Mouse (Mus musculus) limb, embryonic 11.5 days (tissue): ENCODE results near the gene Rabgap1l. TPM values are rescaled to one million over a fixed set of nuclear protein-coding genes. Genes with fewer than 3 reads are reported as not detected.

Source experiments
- ATAC-seq: fragments of 200-750 bp; cut with Nextera tagmentation; 2 replicates; pipeline ENCODE4 v1.8.0; 2017; ENCODE audit warnings: low read depth; ENCODE audit not compliant: insufficient number of reproducible peaks, low FRiP score, low TSS enrichment
- DNase-seq: peaks from one replicate; pipeline ENCODE4 v3.0.0-alpha.2; 2015; ENCODE audit warnings: low spot score
- H3K27ac ChIP-seq: fragments of 300-500 bp; sonication (generic); replicated peaks from 2 replicates; pipeline ENCODE4 v1.5.1; 2014; ENCODE audit warnings: low read depth, mild to moderate bottlenecking, low read length
- H3K27me3 ChIP-seq: fragments of 300-500 bp; sonication (generic); 2 replicates; pipeline ENCODE4 v1.6.1; 2014; ENCODE audit warnings: mild to moderate bottlenecking, low read length, mixed read lengths; ENCODE audit not compliant: control insufficient read depth, insufficient read depth
- H3K36me3 ChIP-seq: fragments of 300-500 bp; sonication (generic); 2 replicates; pipeline ENCODE4 v1.6.1; 2014; ENCODE audit warnings: mild to moderate bottlenecking, low read length, moderate library complexity, mixed read lengths; ENCODE audit not compliant: control insufficient read depth, insufficient read depth
- H3K4me1 ChIP-seq: fragments of 300-500 bp; sonication (generic); 2 replicates; pipeline ENCODE4 v1.6.1; 2014; ENCODE audit warnings: low read length, mixed read lengths; ENCODE audit not compliant: control insufficient read depth, insufficient read depth
- H3K4me2 ChIP-seq: fragments of 300-500 bp; sonication (generic); 2 replicates; pipeline ENCODE4 v1.6.1; 2014; ENCODE audit warnings: low read depth, mild to moderate bottlenecking, moderate library complexity; ENCODE audit not compliant: severe bottlenecking
- H3K4me3 ChIP-seq: fragments of 300-500 bp; sonication (generic); 2 replicates; pipeline ENCODE4 v1.5.1; 2014; ENCODE audit warnings: low read depth, low read length
- H3K9ac ChIP-seq: fragments of 300-500 bp; sonication (generic); 2 replicates; pipeline ENCODE4 v1.6.1; 2014; ENCODE audit warnings: mild to moderate bottlenecking, low read length
- H3K9me3 ChIP-seq: fragments of 300-500 bp; sonication (generic); 2 replicates; pipeline ENCODE4 v1.6.1; 2016; ENCODE audit warnings: low read length; ENCODE audit not compliant: control insufficient read depth
- WGBS: fragments of 180-500 bp; shearing (Covaris S2); extraction: QIAGEN DNeasy Blood & Tissue Kit; methylation state at CpG from one replicate; pipeline ENCODE4 v1.1.7; 2014; 5-methylcytosine and 5-hydroxymethylcytosine counted together
- polyA plus RNA-seq: library from polyadenylated mRNA; unstranded; fragments of >200 nt; fragmentation: Nextera tagmentation; extraction: Ambion mirVana; gene quantifications from 2 replicates; pipeline ENCODE4 v1.2.1, GENCODE M21; 2014

Rabgap1l gene
- polyA plus RNA-seq, 1 experiment from 2014 or later: 14.3 TPM

- H3K9ac ChIP-seq: no peak overlapping the region
- no peaks in the 10 kb centered on the region for H3K36me3 ChIP-seq
- ATAC-seq (no peak), DNase-seq (no peak)
- H3K4me2 ChIP-seq: peak overlapping the region; percentile 50
- no peaks in the 10 kb centered on the region for H3K27me3 ChIP-seq
- H3K27ac ChIP-seq: no peak overlapping the region
- H3K4me3 ChIP-seq: no peak overlapping the region; the same call in 1 of the 2 replicates
- 53% methylated on average over 4 of the region's 4 CpGs for WGBS
- H3K4me1 ChIP-seq: no peaks in the 10 kb centered on the region
- no peaks in the 10 kb centered on the region for H3K9me3 ChIP-seq
These were observed 440.7 kb downstream of the Rabgap1l start for GRCm38 (mm10) chr1:160352309-160352708.

DNA sequence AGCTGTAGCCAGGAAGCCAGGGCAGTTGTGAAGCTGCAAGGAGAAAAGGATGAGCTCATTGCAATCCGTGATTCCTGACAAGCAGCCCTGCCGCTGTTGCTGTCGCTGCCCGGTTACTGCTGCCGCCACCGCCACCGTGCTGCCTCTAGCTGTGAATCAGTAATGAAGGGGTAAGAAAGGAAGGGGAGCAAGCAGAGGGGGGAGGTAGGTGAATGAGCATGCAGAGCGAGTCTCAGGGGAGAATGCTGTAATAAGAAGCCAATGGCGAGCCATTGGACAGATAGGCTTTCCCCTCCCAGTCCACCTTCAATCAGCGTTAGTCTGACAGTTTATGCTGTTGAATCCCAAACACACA is 441.2 kb downstream of the Rabgap1l start:
- WGBS: 0% methylated on average over 10 of the region's 10 CpGs
- Histone ChIP-seq H3K4me3 (peak overlapping the region; percentile 24), H3K27me3 (no peaks in the 10 kb centered on the region), H3K36me3 (no peaks in the 10 kb centered on the region), H3K4me1 (no peaks in the 10 kb centered on the region), H3K9me3 (no peaks in the 10 kb centered on the region), H3K27ac (no peak overlapping the region), H3K4me2 (peak overlapping the region; percentile 50), H3K9ac (no peak overlapping the region)
- DNase-seq: peak; percentile 53
- ATAC-seq: peak; percentile 60; the same call in 1 of the 2 replicates

GRCm38 (mm10) chr1:160351146-160351879 is 441.7 kb downstream of the Rabgap1l start:
- Histone ChIP-seq H3K9me3 (no peaks in the 10 kb centered on the region), H3K9ac (no peak overlapping the region), H3K4me2 (peak overlapping the region; percentile 50), H3K27me3 (no peaks in the 10 kb centered on the region), H3K36me3 (no peaks in the 10 kb centered on the region), H3K4me3 (peak overlapping the region; percentile 24), H3K4me1 (no peaks in the 10 kb centered on the region), H3K27ac (no peak overlapping the region)
- WGBS: 26% methylated on average over 13 of the region's 13 CpGs
- DNase-seq (no peak), ATAC-seq (no peak)

GRCm38 (mm10) chr1:160340653-160341052 is 452.4 kb downstream of the Rabgap1l start:
- Histone ChIP-seq H3K9me3 (no peaks in the 10 kb centered on the region), H3K27me3 (no peaks in the 10 kb centered on the region), H3K4me1 (no peaks in the 10 kb centered on the region), H3K36me3 (no peaks in the 10 kb centered on the region), H3K9ac (no peak overlapping the region), H3K27ac (no peak overlapping the region), H3K4me3 (no peak overlapping the region), H3K4me2 (no peak overlapping the region)
- ATAC-seq: no peak
- DNase-seq: no peak
- WGBS: 81% methylated on average over 2 of the region's 2 CpGs

DNA sequence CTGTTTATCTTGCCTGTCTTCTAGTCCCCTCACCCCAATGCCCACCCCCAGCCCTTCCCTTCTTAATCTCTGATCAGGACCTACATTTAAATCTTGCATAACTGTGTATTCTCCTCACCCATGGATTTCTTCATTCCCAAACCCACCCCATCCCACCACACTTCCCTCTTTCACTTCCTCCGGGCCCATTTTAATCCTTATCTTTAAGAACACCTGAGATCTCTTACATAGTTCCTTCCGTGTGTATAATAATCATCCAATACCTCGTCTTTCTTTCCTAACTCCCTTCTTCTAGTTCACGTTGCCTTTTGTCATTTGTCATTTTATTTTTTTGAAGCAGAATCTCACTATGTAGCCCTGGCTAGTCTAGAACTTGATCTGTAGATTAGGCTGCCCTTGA is 453.6 kb downstream of the Rabgap1l start:
- no peak overlapping the region for H3K4me3 ChIP-seq
- no peak for ATAC-seq
- DNase-seq: no peak
- no peak overlapping the region for H3K27ac ChIP-seq
- no peaks in the 10 kb centered on the region for H3K9me3 ChIP-seq
- no peaks in the 10 kb centered on the region for H3K4me1 ChIP-seq
- no peaks in the 10 kb centered on the region for H3K36me3 ChIP-seq
- no peak overlapping the region for H3K4me2 ChIP-seq
- 93% methylated on average over 4 of the region's 4 CpGs for WGBS
- H3K9ac ChIP-seq: no peak overlapping the region
- no peaks in the 10 kb centered on the region for H3K27me3 ChIP-seq

GRCm38 (mm10) chr1:160334791-160335190 is 458.2 kb downstream of the Rabgap1l start:
- no peak overlapping the region for H3K9ac ChIP-seq
- H3K9me3 ChIP-seq: no peaks in the 10 kb centered on the region
- no peak for ATAC-seq
- no peak for DNase-seq
- no peaks in the 10 kb centered on the region for H3K27me3 ChIP-seq
- no peak overlapping the region for H3K4me2 ChIP-seq
- no peaks in the 10 kb centered on the region for H3K4me1 ChIP-seq
- H3K4me3 ChIP-seq: no peak overlapping the region
- no peak overlapping the region for H3K27ac ChIP-seq
- H3K36me3 ChIP-seq: no peaks in the 10 kb centered on the region
- 86% methylated on average over 4 of the region's 4 CpGs for WGBS

- Histone ChIP-seq H3K9ac (no peak overlapping the region), H3K36me3 (no peaks in the 10 kb centered on the region), H3K4me1 (no peaks in the 10 kb centered on the region), H3K4me2 (no peak overlapping the region), H3K4me3 (no peak overlapping the region), H3K27me3 (no peaks in the 10 kb centered on the region), H3K27ac (no peak overlapping the region), H3K9me3 (no peaks in the 10 kb centered on the region)
- ATAC-seq (no peak), DNase-seq (no peak)
- 63% methylated on average over 1 of the region's 1 CpGs for WGBS
These were observed 462.2 kb downstream of the Rabgap1l start for GRCm38 (mm10) chr1:160330828-160331227.

DNA sequence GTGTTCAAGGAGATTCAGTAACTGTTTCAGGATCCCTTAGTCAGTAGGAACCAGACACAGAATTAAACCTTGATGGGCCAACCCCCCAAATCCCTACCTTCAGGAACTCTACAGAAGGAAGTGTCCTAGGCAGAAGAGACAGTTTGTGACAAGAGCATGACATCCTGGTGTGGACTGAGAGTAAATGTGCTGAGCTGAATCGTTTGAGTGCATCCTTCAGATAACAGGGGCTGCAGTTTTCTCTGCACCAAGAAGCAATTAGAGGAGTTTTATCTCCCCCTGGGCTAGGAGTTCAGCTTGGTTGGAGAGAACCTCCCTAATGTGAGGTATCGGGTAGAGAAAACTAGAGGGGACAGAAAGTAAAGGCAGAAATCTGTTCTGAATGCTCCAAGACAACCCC is 462.8 kb downstream of the Rabgap1l start:
- H3K4me1 ChIP-seq: no peaks in the 10 kb centered on the region
- no peak overlapping the region for H3K27ac ChIP-seq
- 66% methylated on average over 2 of the region's 2 CpGs for WGBS
- no peak overlapping the region for H3K4me2 ChIP-seq
- H3K9ac ChIP-seq: no peak overlapping the region
- ATAC-seq (no peak), DNase-seq (no peak)
- H3K4me3 ChIP-seq: no peak overlapping the region
- no peaks in the 10 kb centered on the region for H3K27me3 ChIP-seq
- H3K36me3 ChIP-seq: no peaks in the 10 kb centered on the region
- no peaks in the 10 kb centered on the region for H3K9me3 ChIP-seq

- Histone ChIP-seq H3K4me3 (no peak overlapping the region), H3K27me3 (no peaks in the 10 kb centered on the region), H3K4me1 (no peaks in the 10 kb centered on the region), H3K36me3 (no peaks in the 10 kb centered on the region), H3K9ac (no peak overlapping the region), H3K27ac (no peak overlapping the region), H3K4me2 (no peak overlapping the region), H3K9me3 (no peaks in the 10 kb centered on the region)
- 75% methylated on average over 7 of the region's 7 CpGs for WGBS
- no peak for DNase-seq
- no peak for ATAC-seq
These were observed 463.2 kb downstream of the Rabgap1l start for GRCm38 (mm10) chr1:160329788-160330187.
